Mouse (Mus musculus) liver, postnatal 0 days (tissue): ENCODE results near the gene Tagap1. TPM values are rescaled to one million over a fixed set of nuclear protein-coding genes. Genes with fewer than 3 reads are reported as not detected.
"Not testable (repeated sequence)": the region's sequence is repeated elsewhere in the genome, so short reads cannot be mapped to it uniquely, and the experiment has no call there.

Source experiments
- ATAC-seq: fragments of 200-750 bp; cut with Nextera tagmentation; 2 replicates; pipeline ENCODE4 v1.8.0; 2017; ENCODE audit warnings: mild to moderate bottlenecking, moderate library complexity
- DNase-seq: peaks from one replicate; pipeline ENCODE4 v3.0.0-alpha.2; 2016
- H3K27ac ChIP-seq: fragments of 300-500 bp; sonication (generic); 2 replicates; pipeline ENCODE4 v1.5.1; 2014; ENCODE audit warnings: antibody characterized with exemption, moderate library complexity, mild to moderate bottlenecking, low read depth
- H3K27me3 ChIP-seq: fragments of 300-500 bp; sonication (generic); 2 replicates; pipeline ENCODE4 v1.6.1; 2014; ENCODE audit warnings: low read length, control low read depth, mixed read lengths; ENCODE audit not compliant: insufficient read depth
- H3K36me3 ChIP-seq: fragments of 300-500 bp; sonication (generic); replicated peaks from 2 replicates; pipeline ENCODE4 v1.6.1; 2014; ENCODE audit warnings: mild to moderate bottlenecking, control low read depth, low read length, moderate library complexity, mixed read lengths; ENCODE audit not compliant: insufficient read depth
- H3K4me1 ChIP-seq: fragments of 300-500 bp; sonication (generic); 2 replicates; pipeline ENCODE4 v1.6.1; 2014; ENCODE audit warnings: antibody characterized with exemption, mild to moderate bottlenecking, control low read depth; ENCODE audit not compliant: insufficient read depth
- H3K4me2 ChIP-seq: fragments of 300-500 bp; sonication (generic); 2 replicates; pipeline ENCODE4 v1.6.1; 2014; ENCODE audit warnings: low read depth, mild to moderate bottlenecking, low read length, moderate library complexity, mixed read lengths
- H3K4me3 ChIP-seq: fragments of 300-500 bp; sonication (generic); 2 replicates; pipeline ENCODE4 v1.5.1; 2014; ENCODE audit warnings: low read depth, low read length
- H3K9ac ChIP-seq: fragments of 300-500 bp; sonication (generic); replicated peaks from 2 replicates; pipeline ENCODE4 v1.6.1; 2014; ENCODE audit warnings: mild to moderate bottlenecking, moderate library complexity
- H3K9me3 ChIP-seq: fragments of 300-500 bp; sonication (generic); 2 replicates; pipeline ENCODE4 v1.6.1; 2016; ENCODE audit warnings: mild to moderate bottlenecking, control low read depth, low read length, mixed read lengths
- WGBS: fragments of 180-500 bp; shearing (Covaris S2); extraction: QIAGEN DNeasy Blood & Tissue Kit; methylation state at CpG from one replicate; pipeline ENCODE4 v1.1.7; 2014; ENCODE audit not compliant: insufficient replicate concordance; 5-methylcytosine and 5-hydroxymethylcytosine counted together
- polyA plus RNA-seq: library from polyadenylated mRNA; unstranded; fragments of >200 nt; fragmentation: Nextera tagmentation; extraction: Ambion mirVana; gene quantifications from 2 replicates; pipeline ENCODE4 v1.2.1, GENCODE M21; 2015

The Tagap1 gene
- polyA plus RNA-seq, 1 experiment from 2014 or later: 9.6 TPM

DNA sequence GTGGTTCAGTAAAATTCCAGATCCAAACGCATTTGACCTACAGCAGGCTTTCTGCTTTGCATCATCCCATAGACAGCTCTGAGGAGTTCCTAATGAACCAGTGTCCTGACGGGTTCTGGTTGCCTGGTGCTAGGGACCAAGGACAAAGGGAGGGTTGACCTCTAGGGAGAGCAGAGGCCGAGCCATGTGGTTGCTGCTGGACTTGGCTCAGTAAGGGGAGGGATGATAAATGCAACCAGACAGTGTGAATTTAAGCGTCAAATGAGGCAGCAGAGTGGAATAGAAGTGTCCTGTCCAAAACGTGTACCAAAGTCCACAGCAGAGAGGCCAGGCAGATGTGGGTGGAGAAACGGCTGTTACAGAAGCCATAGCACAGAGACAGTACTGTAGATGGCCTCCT lies 34.5 kb upstream of the Tagap1 start:
- H3K27ac ChIP-seq: not testable (repeated sequence)

DNA sequence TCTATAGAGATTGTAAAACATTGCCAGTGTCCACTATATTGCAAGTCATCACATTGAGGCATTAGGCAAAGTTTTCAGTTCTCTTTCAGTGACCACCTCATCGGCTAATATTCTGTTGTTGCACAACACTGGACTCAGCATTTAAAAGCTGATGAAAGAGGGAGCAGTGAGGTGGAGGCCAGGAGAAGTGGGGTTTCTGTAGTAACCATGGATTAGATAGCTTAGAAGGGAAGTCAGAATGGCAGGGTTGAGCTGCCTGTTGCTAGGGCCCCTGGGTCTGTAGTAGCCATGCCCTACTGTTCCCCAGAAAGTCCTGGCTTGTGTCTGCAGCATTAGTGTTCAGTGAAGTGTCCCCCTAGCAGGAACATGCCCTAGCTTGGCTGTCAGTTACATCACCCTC lies 25.2 kb upstream of the Tagap1 start:
- H3K27ac ChIP-seq, H3K36me3 ChIP-seq, DNase-seq, H3K4me3 ChIP-seq, H3K9ac ChIP-seq, H3K4me1 ChIP-seq, H3K4me2 ChIP-seq, H3K27me3 ChIP-seq, ATAC-seq, H3K9me3 ChIP-seq: not testable (repeated sequence)
- 62% methylated on average over 1 of the region's 1 CpGs for whole genome bisulfite sequencing

More for the DNA sequence above, 34.5 kb upstream of the Tagap1 start:
- H3K36me3 ChIP-seq, H3K9ac ChIP-seq, H3K27me3 ChIP-seq, H3K4me1 ChIP-seq, DNase-seq, H3K4me2 ChIP-seq, H3K9me3 ChIP-seq, H3K4me3 ChIP-seq: not testable (repeated sequence)
- peak; percentile 25; the same call in 1 of the 2 replicates for ATAC-seq
- no CpG with 5 or more reads among the region's 6 CpGs for WGBS

DNA sequence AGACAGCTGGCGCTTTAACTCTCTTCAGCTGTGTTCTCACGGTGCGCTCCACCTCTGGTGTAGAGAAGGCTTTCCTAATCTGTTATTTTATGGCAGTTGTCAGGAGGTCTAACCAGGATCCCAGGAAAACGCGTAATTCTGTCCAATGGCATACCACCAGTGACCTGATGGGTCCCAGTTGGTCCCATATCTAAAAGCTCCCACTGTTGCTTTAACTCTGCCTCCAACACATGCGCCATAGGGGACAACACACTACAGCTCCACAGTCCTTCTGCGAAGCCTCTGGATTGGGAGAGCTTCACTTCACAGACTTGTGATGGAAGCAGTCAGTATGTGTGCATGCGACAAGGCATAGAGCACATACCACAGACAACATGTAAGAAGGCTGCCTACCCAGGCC lies 19.2 kb upstream of the Tagap1 start:
- 92% methylated on average over 5 of the region's 8 CpGs for WGBS
- not testable (repeated sequence) for ATAC-seq, H3K27ac ChIP-seq, H3K4me1 ChIP-seq, H3K9me3 ChIP-seq, H3K4me3 ChIP-seq, H3K4me2 ChIP-seq, H3K27me3 ChIP-seq, H3K9ac ChIP-seq, H3K36me3 ChIP-seq, DNase-seq

DNA sequence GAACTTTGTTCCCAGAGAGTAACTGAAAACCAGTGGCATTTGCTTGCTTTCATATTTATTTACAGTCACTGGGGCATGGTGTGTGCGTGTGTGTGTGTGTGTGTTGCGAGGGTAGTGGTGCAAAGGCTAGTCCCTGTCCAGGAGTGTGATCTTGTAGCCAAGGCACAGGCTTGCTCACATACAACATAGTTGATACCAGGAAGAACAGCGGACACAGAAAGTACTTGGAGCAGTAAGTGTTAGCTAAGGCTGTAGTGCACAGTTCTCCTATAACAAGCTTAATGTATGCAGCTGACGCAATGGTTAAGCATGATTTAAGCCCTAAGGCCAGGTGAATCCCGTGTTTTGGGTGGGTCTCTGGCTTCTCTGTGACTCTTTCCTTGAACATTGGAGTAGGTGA lies 18.4 kb upstream of the Tagap1 start:
- 8% methylated on average over 4 of the region's 5 CpGs for WGBS
- H3K9me3 ChIP-seq, H3K27me3 ChIP-seq, DNase-seq, H3K4me1 ChIP-seq, ATAC-seq, H3K36me3 ChIP-seq: not testable (repeated sequence)
- Histone ChIP-seq H3K4me3 (peak overlapping the region; percentile 64), H3K9ac (peak overlapping the region; percentile 80; the same call in 1 of the 2 replicates), H3K4me2 (peak overlapping the region; percentile 68), H3K27ac (peak overlapping the region; percentile 82; the same call in 1 of the 2 replicates)

DNA sequence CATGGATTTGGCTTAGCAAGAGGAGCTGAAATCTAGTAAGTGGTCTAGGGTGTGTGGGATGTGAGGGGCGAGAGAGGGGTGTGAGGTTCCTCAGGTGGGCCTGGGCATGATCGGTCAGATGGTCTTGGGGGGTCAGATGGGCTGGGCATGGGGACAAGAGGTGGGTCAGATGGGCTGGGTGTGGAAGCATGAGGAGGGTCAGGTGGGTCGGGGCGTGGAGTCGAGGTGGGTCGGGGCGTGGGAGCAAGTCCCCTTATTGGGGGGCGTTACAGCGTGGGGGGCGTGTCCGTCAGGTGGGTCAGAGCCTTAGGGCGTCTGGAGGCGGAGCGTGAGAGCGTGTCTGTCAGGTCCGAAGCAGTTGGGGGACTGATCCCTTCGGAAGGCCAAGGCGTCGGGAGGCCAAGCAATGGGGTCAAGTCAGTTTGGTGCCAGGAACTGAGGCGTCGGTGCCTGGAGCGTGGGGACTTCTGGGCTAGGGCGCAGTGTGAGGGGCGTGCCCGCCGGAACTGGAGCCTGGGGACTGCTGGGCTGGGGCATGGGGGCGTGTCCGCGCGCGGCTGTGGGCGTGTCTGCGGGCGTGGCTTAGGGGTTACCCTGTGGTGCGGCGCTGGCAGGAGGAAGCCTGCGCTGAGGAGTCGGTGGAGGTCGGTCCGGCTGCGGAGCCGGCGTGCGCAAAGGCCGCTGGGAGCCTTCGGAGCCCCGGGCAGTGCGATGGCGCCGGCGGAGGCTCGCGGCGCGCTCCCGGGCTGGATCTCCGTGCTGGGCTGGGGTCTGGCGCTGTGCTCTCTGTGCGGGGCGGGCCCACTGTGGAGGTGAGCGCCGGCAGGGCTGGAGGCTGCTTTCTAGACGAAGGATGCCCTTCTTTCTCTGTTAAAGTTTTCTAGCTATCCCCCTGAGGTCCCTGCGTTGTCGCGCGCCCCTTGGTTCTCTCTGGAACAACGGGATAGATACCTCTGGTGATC lies 17.6 kb upstream of the Tagap1 start, which contains the start of gene Gm49721:
Gene Gm49721 (plus strand): TSS at position 618 of the 962 bp plus-strand sequence.
- WGBS: 2% methylated on average over 30 of the region's 68 CpGs
- DNase-seq: peak; percentile 32
- H3K36me3 ChIP-seq, H3K4me1 ChIP-seq, H3K9me3 ChIP-seq, H3K27me3 ChIP-seq: not testable (repeated sequence)
- peak within 1 kb of the TSS; percentile 68 for H3K4me2 ChIP-seq
- peak within 1 kb of the TSS; percentile 80 for H3K9ac ChIP-seq
- peak; percentile 99 for ATAC-seq
- peak within 1 kb of the TSS; percentile 82 for H3K27ac ChIP-seq
- H3K4me3 ChIP-seq: peak within 1 kb of the TSS; percentile 64

DNA sequence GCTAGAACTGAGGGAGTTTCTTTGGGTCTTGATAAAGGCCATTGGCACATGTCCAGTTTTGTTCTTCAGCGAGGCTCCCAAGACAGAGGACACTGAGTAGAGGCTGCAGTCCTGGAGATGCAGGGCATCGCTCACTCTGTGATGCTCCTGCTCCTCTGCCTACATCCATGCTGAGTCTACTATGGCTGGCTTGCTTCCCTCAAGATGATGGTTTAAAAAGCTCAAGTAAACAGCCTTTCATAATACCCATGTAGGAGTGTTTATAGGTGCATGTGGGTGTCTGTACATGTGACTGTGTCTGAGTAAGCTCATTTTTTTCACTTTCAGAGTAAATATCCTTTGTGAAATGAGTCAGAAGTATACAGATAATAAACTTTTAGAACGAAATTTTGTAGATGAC lies 14.0 kb upstream of the Tagap1 start:
- H3K9me3 ChIP-seq, H3K27ac ChIP-seq, H3K4me3 ChIP-seq, H3K4me1 ChIP-seq, H3K9ac ChIP-seq, ATAC-seq, H3K4me2 ChIP-seq, H3K36me3 ChIP-seq, H3K27me3 ChIP-seq, DNase-seq: not testable (repeated sequence)
- 58% methylated on average over 3 of the region's 3 CpGs for WGBS

DNA sequence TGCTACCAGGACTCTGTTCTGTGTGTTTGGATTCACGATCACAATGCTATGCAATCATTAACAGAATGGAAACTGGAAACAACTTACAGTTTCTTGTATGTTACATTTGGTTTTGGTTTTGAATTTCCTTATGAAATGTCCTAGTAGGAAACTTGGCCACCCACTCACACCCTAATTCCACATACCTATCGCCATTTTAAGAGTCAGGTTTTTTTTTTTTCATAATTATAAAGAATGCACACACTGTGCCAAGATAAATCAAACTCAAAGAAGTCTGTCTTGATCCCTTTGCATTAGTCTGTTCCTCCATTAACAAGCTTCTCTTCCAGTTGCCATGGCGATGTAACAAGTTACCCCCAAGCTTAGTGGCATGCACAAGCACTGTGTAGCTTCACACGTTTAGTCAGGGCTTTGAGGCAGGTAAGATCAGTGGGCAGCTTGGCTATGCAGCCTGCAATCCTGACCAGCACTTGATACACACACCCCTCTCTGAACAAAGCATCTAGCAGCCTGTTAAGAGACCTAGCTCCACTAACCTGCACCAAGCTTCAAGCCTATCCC lies 12.0 kb upstream of the Tagap1 start:
- WGBS: 64% methylated on average over 4 of the region's 4 CpGs
- not testable (repeated sequence) for DNase-seq, H3K36me3 ChIP-seq

DNA sequence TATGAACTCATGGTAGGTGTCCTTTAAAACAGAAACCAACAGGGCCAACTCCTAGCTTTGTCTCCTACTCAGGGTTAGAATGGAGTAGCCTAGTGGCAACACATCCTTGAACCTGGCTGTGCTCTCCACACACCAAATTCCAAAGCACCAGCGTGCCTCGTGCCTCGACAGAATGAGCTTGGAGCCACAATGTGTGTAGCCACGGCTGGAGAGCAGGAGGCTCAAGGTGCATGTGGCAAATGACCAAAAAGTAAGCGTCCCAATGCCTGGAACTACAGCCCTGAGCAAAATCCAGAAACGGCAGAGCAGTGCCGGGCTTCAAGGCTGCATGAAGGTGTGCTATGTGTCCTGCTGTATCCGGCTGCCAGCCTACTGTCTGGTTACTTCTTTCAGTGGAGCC lies 10.3 kb upstream of the Tagap1 start:
- DNase-seq, H3K27me3 ChIP-seq: not testable (repeated sequence)

More for the DNA sequence above, 12.0 kb upstream of the Tagap1 start:
- H3K9me3 ChIP-seq, H3K27ac ChIP-seq, ATAC-seq, H3K4me3 ChIP-seq, H3K9ac ChIP-seq, H3K4me1 ChIP-seq, H3K4me2 ChIP-seq, H3K27me3 ChIP-seq: not testable (repeated sequence)

DNA sequence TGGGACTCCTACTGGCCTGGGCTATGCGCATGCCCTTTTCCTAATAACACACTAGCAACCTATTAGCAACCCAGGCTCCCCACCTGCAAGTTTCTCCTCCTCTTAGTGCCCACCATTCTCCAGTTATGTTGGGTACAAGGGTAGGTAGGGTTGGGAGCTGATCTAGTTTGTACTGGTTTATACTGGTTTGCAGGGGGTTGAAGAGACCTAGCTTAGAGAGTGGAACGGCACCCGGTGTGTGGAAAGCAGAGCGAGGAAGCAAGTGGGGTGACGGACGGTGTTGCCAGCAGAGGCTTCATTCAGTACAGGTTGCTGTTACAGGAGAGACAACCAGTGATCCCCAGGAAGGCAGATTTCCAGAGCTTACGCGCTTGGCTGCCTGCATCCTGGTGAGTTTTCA lies 9.4 kb upstream of the Tagap1 start, which contains the start of gene Rnaset2b:
Gene Rnaset2b (plus strand): TSS at position 301 of the 400 bp plus-strand sequence.
- not testable (repeated sequence) for H3K4me3 ChIP-seq, H3K27me3 ChIP-seq, H3K9me3 ChIP-seq, ATAC-seq, H3K27ac ChIP-seq, H3K36me3 ChIP-seq, H3K9ac ChIP-seq, H3K4me2 ChIP-seq, H3K4me1 ChIP-seq, DNase-seq
- WGBS: no CpG with 5 or more reads among the region's 8 CpGs

More for the DNA sequence above, 10.3 kb upstream of the Tagap1 start:
- H3K4me2 ChIP-seq, ATAC-seq, H3K27ac ChIP-seq, H3K4me3 ChIP-seq, H3K36me3 ChIP-seq, H3K4me1 ChIP-seq, H3K9ac ChIP-seq, H3K9me3 ChIP-seq: not testable (repeated sequence)
- 68% methylated on average over 8 of the region's 8 CpGs for WGBS
